Comparison of ENCODE assay signal across 10 mouse cellular contexts in the genomic region with DNA sequence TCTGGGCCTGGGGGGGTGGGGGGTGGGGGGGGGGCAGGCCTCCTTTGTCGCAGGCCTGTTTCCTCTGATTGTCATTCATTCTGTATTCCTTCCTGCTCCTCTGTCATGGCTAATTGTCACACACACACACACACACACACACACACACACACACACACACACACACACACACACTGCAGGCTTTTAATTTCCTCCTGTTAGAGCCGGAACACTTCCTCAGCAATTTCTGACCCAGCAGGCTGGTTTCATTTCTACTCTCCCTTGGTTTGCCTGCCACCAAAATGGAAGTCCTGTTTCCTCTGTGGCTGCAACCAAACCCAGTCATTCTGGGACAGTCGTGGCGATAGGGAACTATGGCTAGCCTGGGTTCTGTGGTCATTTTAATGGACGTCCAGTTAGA.
DNase-seq lines count a peak whose midpoint lies in the region; ATAC-seq and TF ChIP-seq lines count a peak whose summit lies in the region.
"Had no signal": no experiment of that assay in that cellular context is flagged by ENCODE, and none has a peak within 500 bp of the region (broad histone marks: within the 10 kb centered on the region; RNA-seq: fewer than 3 reads in every experiment).

No protein-coding gene starts in this region.

- H3K79me2 ChIP-seq in heart, adult 2 months (replicated peaks; ENCODE audit: control insufficient read depth, insufficient read depth, low read length), result no peaks in the 10 kb centered on the region

- no peak for ATAC-seq in kidney, embryonic 15.5 days (replicated peaks; ENCODE audit: low FRiP score)

- WGBS in heart, adult 2 months, result 24% methylated on average over 5 of the region's 5 CpGs
- 43% methylated on average over 5 of the region's 5 CpGs for WGBS in kidney, embryonic 15.5 days

- peaks cover 6% of the 10 kb centered on the region for H3K36me3 ChIP-seq in heart, adult 2 months (ENCODE audit: control insufficient read depth, insufficient read depth, low read length)
- no peaks in the 10 kb centered on the region for H3K36me3 ChIP-seq in kidney, embryonic 15.5 days

- DNase-seq in gastrocnemius, adult 2 months, result no peak
- no peak for DNase-seq in gastrocnemius, adult 18-20 months (ENCODE audit: low spot score)
- peak in 1 of 2 experiments; percentile 64 for DNase-seq in heart, adult 2 months
- peak; percentile 71 for DNase-seq in lung, postnatal 10 days
- no peak for DNase-seq in urinary bladder, postnatal 25 days (ENCODE audit: low spot score)
- DNase-seq in testis, postnatal 14 days (ENCODE audit: low spot score), result no peak
- no peak for DNase-seq in thymus, postnatal 0 days (ENCODE audit: low spot score)
- DNase-seq: B cell, adult 2 months; gastrocnemius, postnatal 10 days had no signal

- TF ChIP-seq EP300 in heart, adult 2 months (IDR thresholded peaks at IDR 0.05; ENCODE audit: insufficient read depth, low read depth, low read length), result peak; percentile 41; the same call in 1 of the 2 replicates

- H3K4me3 ChIP-seq in gastrocnemius, adult 2 months, result peak overlapping the region; percentile 54
- no peak overlapping the region for H3K4me3 ChIP-seq in heart, adult 2 months
- no peak overlapping the region for H3K4me3 ChIP-seq in kidney, embryonic 15.5 days (replicated peaks)

- peaks cover 13% of the 10 kb centered on the region for H3K4me1 ChIP-seq in heart, adult 2 months (ENCODE audit: control insufficient read depth, insufficient read depth, low read length)
- peaks cover 39% of the 10 kb centered on the region for H3K4me1 ChIP-seq in kidney, embryonic 15.5 days

- peak overlapping the region; percentile 76 for H3K9ac ChIP-seq in heart, adult 2 months (ENCODE audit: low read depth, low read length)
- no peak overlapping the region for H3K9ac ChIP-seq in kidney, embryonic 15.5 days

- no peaks in the 10 kb centered on the region for H3K9me3 ChIP-seq in kidney, embryonic 15.5 days (replicated peaks)

- TF ChIP-seq POLR2A in heart, adult 2 months (IDR thresholded peaks at IDR 0.05; ENCODE audit: insufficient read depth, low read depth, low read length), result peak; percentile 48; the same call in 1 of the 2 replicates

- intact Hi-C loops in gastrocnemius, adult 2 months (cut with DNase I), result no loop called here
- intact Hi-C loops in heart, adult 2 months (cut with DNase I), result loop anchor here (1.0 to 2.0 kb wide), 2 partner anchors 10 to 24 kb away; no protein-coding TSS in a partner anchor

- H3K4me2 ChIP-seq in kidney, embryonic 15.5 days, result peak overlapping the region; percentile 14; the same call in 1 of the 2 replicates

- no peak for TF ChIP-seq CTCF in gastrocnemius, adult 2 months (IDR thresholded peaks at IDR 0.05)
- no peak for TF ChIP-seq CTCF in heart, adult 2 months (IDR thresholded peaks at IDR 0.05)

- no peaks in the 10 kb centered on the region for H3K27me3 ChIP-seq in heart, adult 2 months (ENCODE audit: control insufficient read depth, insufficient read depth, low read length)
- H3K27me3 ChIP-seq in kidney, embryonic 15.5 days, result no peaks in the 10 kb centered on the region

- peak overlapping the region; percentile 79 for H3K27ac ChIP-seq in gastrocnemius, adult 2 months
- H3K27ac ChIP-seq in heart, adult 2 months, result peak overlapping the region; percentile 88
- peak overlapping the region; percentile 29; the same call in 1 of the 2 replicates for H3K27ac ChIP-seq in kidney, embryonic 15.5 days

Comparison
In these comparisons a context has a peak if more than half of its experiments do, and no peak if none do; other contexts are left out.
1. H3K27ac ChIP-seq: peak in every context shown above with its lines; median percentile 88 in heart, adult 2 months; 79 in gastrocnemius, adult 2 months; 29 in kidney, embryonic 15.5 days.